Mouse (Mus musculus): ENCODE data around the gene Ppp1r13l.

GRCm38 (mm10) chr7:19338596-19338995 is 21.0 kb upstream of the Ppp1r13l start:
- no peak for TF ChIP-seq CTCF (IDR thresholded peaks at IDR 0.05; ENCODE audit: low read depth, low read length)
- no peak for TF ChIP-seq POLR2A (IDR thresholded peaks at IDR 0.05; ENCODE audit: borderline replicate concordance, low read depth, low read length)

Data from bone marrow macrophage, adult 2 months (primary cell).